Mouse (Mus musculus) limb, embryonic 14.5 days (tissue): ENCODE data around the gene Tbata. TPM values are rescaled to one million over a fixed set of nuclear protein-coding genes. Genes with fewer than 3 reads are reported as not detected.

ENCODE experiments used
- ATAC-seq: fragments of 200-750 bp; cut with Nextera tagmentation; 2 replicates; pipeline ENCODE4 v1.8.0; 2017; ENCODE audit warnings: low read depth, moderate number of reproducible peaks, moderate TSS enrichment; ENCODE audit not compliant: low FRiP score
- DNase-seq: peaks from one replicate; pipeline ENCODE4 v3.0.0-alpha.2; 2015; ENCODE audit warnings: low spot score
- H3K27ac ChIP-seq: fragments of 300-500 bp; sonication (generic); replicated peaks from 2 replicates; pipeline ENCODE4 v1.5.1; 2014; ENCODE audit warnings: low read depth, mild to moderate bottlenecking, low read length, moderate library complexity, mixed read lengths
- H3K27me3 ChIP-seq: fragments of 300-500 bp; sonication (generic); 2 replicates; pipeline ENCODE4 v1.6.1; 2014; ENCODE audit warnings: low read length, mixed read lengths; ENCODE audit not compliant: control insufficient read depth, insufficient read depth
- H3K36me3 ChIP-seq: fragments of 300-500 bp; sonication (generic); 2 replicates; pipeline ENCODE4 v1.6.1; 2014; ENCODE audit warnings: mild to moderate bottlenecking, low read length, moderate library complexity, mixed read lengths; ENCODE audit not compliant: control insufficient read depth, insufficient read depth
- H3K4me1 ChIP-seq: fragments of 300-500 bp; sonication (generic); 2 replicates; pipeline ENCODE4 v1.6.1; 2014; ENCODE audit warnings: antibody characterized with exemption, low read length, mixed read lengths; ENCODE audit not compliant: control insufficient read depth, insufficient read depth
- H3K4me2 ChIP-seq: fragments of 300-500 bp; sonication (generic); replicated peaks from 2 replicates; pipeline ENCODE4 v1.6.1; 2014; ENCODE audit warnings: low read depth, mild to moderate bottlenecking, low read length, moderate library complexity; ENCODE audit not compliant: severe bottlenecking
- H3K4me3 ChIP-seq: fragments of 300-500 bp; sonication (generic); replicated peaks from 2 replicates; pipeline ENCODE4 v1.5.1; 2014; ENCODE audit warnings: low read length
- H3K9ac ChIP-seq: fragments of 300-500 bp; sonication (generic); 2 replicates; pipeline ENCODE4 v1.6.1; 2014; ENCODE audit warnings: mild to moderate bottlenecking, low read depth, low read length, moderate library complexity; ENCODE audit not compliant: severe bottlenecking
- H3K9me3 ChIP-seq: fragments of 300-500 bp; sonication (generic); 2 replicates; pipeline ENCODE4 v1.6.1; 2016; ENCODE audit warnings: low read length; ENCODE audit not compliant: control insufficient read depth
- POLR2A ChIP-seq: fragments of 200-500 bp; IDR thresholded peaks from 2 replicates; pipeline ENCODE4 v1.8.0; 2012; ENCODE audit warnings: inconsistent platforms, mild to moderate bottlenecking, moderate library complexity, borderline replicate concordance; ENCODE audit not compliant: insufficient read depth, insufficient read length; ENCODE audit errors: extremely low read depth
- WGBS: fragments of 180-500 bp; shearing (Covaris S2); extraction: QIAGEN DNeasy Blood & Tissue Kit; methylation state at CpG from one replicate; pipeline ENCODE4 v1.1.7; 2014; 5-methylcytosine and 5-hydroxymethylcytosine counted together
- polyA plus RNA-seq, 2 experiments: library from polyadenylated mRNA; depleted of rRNA in 1 of 2; stranded (reverse) in 1 of 2; unstranded in 1 of 2; fragments of >200 nt; fragmentation: Nextera tagmentation in 1 of 2; extraction: Ambion mirVana in 1 of 2; gene quantifications; 2 replicates each; pipeline versions ENCODE4 v1.2.1 to v1.2.3; 2012 to 2014

The Tbata gene
- polyA plus RNA-seq, 2 experiments: 0.13 to 0.19 TPM

DNA sequence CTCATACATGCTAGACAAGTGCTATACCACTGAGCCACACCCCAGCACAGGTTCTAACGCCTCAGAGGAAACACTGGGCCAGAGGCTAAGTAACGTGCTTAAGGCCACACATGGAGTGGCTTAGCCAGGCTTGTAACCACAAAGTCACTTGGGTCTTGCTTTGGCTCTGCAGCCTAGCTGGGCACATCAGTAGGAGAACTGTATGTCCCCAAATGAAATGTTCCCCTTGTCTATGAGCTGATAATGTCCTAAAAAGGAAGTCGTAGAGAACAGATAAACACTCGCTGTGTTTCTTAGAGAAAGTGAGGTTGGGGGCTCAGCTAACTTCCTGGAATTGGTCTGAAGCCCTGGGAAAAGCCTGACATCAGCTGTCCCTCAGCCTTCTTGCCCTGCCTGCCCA, 44.4 kb downstream of the Tbata start:
- no peaks in the 10 kb centered on the region for H3K4me1 ChIP-seq
- WGBS: 75% methylated on average over 4 of the region's 4 CpGs

DNA sequence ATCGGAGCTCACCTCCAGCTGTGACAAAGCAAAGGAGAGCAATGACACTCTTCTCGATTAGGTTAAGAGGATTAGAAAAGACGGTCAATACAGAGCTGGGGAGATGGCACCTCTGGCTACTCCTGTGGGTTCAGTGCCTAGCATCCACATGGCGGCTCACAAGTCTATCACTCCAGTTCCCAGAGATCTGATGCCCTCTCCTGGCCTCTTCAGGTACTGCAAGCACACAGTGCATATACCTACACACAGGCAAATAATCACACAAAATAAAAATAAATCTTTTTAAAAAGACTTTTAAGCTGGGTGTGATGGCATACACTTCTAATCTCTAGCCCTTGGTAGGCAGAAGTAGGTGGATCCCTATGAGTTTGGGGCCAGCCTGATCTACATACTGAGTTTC, 47.6 kb downstream of the Tbata start:
- Histone ChIP-seq H3K27me3 (no peaks in the 10 kb centered on the region), H3K4me1 (no peaks in the 10 kb centered on the region), H3K36me3 (no peaks in the 10 kb centered on the region), H3K9me3 (peaks cover 7% of the 10 kb centered on the region; the same call in 1 of the 2 replicates), H3K4me3 (no peak overlapping the region), H3K9ac (no peak overlapping the region), H3K27ac (no peak overlapping the region), H3K4me2 (no peak overlapping the region)
- no peak for TF ChIP-seq POLR2A
- ATAC-seq (no peak), DNase-seq (no peak)
- 100% methylated on average over 4 of the region's 4 CpGs for WGBS

More for the DNA sequence above, 44.4 kb downstream of the Tbata start:
- Histone ChIP-seq H3K27me3 (no peaks in the 10 kb centered on the region), H3K36me3 (no peaks in the 10 kb centered on the region), H3K4me3 (no peak overlapping the region), H3K9ac (no peak overlapping the region), H3K9me3 (peaks cover 7% of the 10 kb centered on the region; the same call in 1 of the 2 replicates), H3K27ac (no peak overlapping the region), H3K4me2 (no peak overlapping the region)
- DNase-seq: no peak
- ATAC-seq: no peak
- TF ChIP-seq POLR2A: no peak

DNA sequence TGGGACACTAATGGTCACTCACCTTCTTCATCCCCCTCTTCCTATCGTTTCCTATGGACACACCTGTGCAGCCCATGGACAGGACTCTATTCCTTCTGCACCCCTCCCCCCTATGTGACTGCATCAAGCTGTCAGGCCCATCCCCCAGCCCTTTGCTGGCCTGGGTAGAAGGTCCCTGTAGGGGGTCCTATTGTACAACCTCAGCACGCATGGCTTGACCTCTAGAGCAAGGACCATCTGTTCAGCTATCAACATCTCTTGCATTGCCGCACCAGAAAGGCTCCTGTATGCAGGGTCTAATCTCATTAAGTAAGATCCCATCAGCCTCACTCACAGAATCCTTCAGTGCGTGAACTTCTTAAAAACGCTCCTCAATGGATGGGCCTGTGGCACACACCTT, 53.9 kb downstream of the Tbata start:
- DNase-seq (no peak), ATAC-seq (no peak)
- no peaks in the 10 kb centered on the region for H3K4me1 ChIP-seq
- no peaks in the 10 kb centered on the region for H3K9me3 ChIP-seq
- H3K9ac ChIP-seq: no peak overlapping the region
- H3K27me3 ChIP-seq: no peaks in the 10 kb centered on the region
- no peak for TF ChIP-seq POLR2A
- no peak overlapping the region for H3K4me3 ChIP-seq
- WGBS: 77% methylated on average over 5 of the region's 5 CpGs
- no peaks in the 10 kb centered on the region for H3K36me3 ChIP-seq
- no peak overlapping the region for H3K27ac ChIP-seq
- no peak overlapping the region for H3K4me2 ChIP-seq

DNA sequence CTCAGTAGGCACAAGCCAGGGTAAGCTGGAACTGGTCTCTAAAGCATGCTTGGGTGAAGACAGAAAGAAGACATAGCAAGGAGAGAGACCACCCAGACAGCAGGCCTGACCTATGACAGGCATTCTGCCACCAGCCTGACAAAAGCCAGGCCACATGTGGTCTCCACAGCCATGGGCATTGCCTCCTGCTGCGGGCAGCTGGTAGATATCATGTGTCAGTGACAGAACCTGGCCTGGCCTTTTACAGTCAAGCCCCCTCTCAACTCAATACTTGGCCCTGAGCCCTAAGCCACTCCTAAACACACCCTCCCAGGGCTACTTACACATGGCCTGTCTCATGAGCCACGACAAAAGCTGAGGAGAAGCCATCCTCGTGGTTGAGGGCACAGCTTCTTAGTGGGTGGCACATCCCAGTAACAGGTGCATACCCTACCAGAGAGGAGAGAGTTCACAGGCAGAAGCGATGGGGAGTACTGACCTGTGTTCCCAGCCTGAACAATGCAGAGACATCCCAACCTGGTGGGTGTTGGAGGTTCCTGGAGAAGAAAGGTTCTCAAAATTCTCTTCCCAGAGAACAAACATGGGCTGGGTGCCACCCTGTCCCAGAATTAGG, 55.1 kb downstream of the Tbata start:
- Histone ChIP-seq H3K36me3 (no peaks in the 10 kb centered on the region), H3K27ac (no peak overlapping the region), H3K4me3 (no peak overlapping the region), H3K9ac (no peak overlapping the region), H3K4me2 (no peak overlapping the region), H3K9me3 (no peaks in the 10 kb centered on the region), H3K4me1 (no peaks in the 10 kb centered on the region), H3K27me3 (no peaks in the 10 kb centered on the region)
- 49% methylated on average over 4 of the region's 4 CpGs for WGBS
- DNase-seq: peak; percentile 43
- peak; percentile 70 for ATAC-seq
- no peak for TF ChIP-seq POLR2A

DNA sequence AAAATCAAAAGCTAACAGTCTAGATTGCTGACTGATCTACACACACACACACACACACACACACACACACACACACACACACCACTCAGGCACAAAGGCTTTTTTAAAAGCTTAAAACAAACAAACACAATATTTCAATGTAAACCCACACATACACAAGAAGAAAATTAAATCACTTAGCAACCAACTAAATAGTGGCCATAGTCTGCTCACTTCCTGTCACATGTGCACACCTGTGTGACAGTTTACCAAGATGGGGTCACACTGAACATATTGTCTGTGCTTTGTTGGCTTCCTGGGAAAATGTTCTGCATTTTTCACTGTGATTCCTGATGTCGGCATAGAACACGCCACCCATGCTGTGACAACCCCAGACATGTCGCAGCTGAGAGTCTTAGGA, 60.0 kb downstream of the Tbata start:
- WGBS: 89% methylated on average over 3 of the region's 3 CpGs
- Histone ChIP-seq H3K9ac (no peak overlapping the region), H3K27me3 (no peaks in the 10 kb centered on the region), H3K4me2 (no peak overlapping the region), H3K9me3 (no peaks in the 10 kb centered on the region), H3K4me3 (no peak overlapping the region), H3K4me1 (no peaks in the 10 kb centered on the region), H3K27ac (no peak overlapping the region), H3K36me3 (no peaks in the 10 kb centered on the region)
- DNase-seq: no peak
- no peak for TF ChIP-seq POLR2A
- no peak for ATAC-seq
